Mouse (Mus musculus) testis, adult 2 months (tissue): Measurements from ENCODE around the gene 6030468B19Rik.

Experiments used
- CTCF ChIP-seq: fragments of 200-500 bp; IDR thresholded peaks from 2 replicates; pipeline ENCODE4 v1.5.1; 2012; ENCODE audit warnings: low read depth, mild to moderate bottlenecking, inconsistent platforms, low read length, moderate library complexity; ENCODE audit not compliant: control insufficient read depth, insufficient read depth, insufficient replicate concordance
- POLR2A ChIP-seq: fragments of 200-500 bp; IDR thresholded peaks from 2 replicates; pipeline ENCODE4 v1.6.1; 2012; ENCODE audit warnings: low read depth, mild to moderate bottlenecking, inconsistent platforms, low read length, moderate library complexity; ENCODE audit not compliant: control insufficient read depth

DNA sequence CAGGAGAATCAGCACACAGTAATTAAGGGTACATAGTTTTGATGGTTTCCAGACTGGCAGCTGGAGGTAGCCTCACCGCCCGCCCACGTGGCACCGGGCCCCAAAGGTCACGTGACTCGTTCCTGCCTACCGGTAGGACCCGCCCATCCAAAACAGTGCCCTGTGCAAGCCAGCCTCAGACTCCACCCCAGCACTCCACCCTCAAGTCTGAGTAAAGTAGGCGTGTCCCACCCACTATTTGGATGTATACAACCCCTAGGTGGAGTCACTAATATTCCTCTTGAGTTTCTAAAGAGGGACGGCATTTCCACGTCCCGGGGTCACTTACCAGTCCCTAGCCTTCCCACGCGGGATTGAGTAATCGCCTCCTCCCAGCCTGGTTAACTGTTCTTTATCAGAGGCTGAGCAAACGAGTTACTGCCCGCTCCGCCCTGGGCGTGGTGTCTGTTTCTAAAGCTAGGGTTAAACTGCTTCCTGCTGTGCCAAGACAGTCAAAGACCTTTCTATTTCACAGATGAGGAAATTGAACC, 16.8 kb upstream of the 6030468B19Rik start:
- TF ChIP-seq POLR2A (no peak; the same call in 1 of the 2 replicates), CTCF (no peak)
